Mouse (Mus musculus) frontal cortex, postnatal 14 days (tissue): Measurements from ENCODE around the gene Nap1l1.
A peak's percentile ranks its signal among the peaks of the same experiment; 100 is the strongest.
"Not testable (repeated sequence)": the region's sequence is repeated elsewhere in the genome, so short reads cannot be mapped to it uniquely, and the experiment has no call there.

Experiments
- DNase-seq, 2 experiments: peaks; one replicate each; pipeline ENCODE4 v3.0.0; 2022; ENCODE audit warnings: low spot score in 2 of 2

The Nap1l1 gene

DNA sequence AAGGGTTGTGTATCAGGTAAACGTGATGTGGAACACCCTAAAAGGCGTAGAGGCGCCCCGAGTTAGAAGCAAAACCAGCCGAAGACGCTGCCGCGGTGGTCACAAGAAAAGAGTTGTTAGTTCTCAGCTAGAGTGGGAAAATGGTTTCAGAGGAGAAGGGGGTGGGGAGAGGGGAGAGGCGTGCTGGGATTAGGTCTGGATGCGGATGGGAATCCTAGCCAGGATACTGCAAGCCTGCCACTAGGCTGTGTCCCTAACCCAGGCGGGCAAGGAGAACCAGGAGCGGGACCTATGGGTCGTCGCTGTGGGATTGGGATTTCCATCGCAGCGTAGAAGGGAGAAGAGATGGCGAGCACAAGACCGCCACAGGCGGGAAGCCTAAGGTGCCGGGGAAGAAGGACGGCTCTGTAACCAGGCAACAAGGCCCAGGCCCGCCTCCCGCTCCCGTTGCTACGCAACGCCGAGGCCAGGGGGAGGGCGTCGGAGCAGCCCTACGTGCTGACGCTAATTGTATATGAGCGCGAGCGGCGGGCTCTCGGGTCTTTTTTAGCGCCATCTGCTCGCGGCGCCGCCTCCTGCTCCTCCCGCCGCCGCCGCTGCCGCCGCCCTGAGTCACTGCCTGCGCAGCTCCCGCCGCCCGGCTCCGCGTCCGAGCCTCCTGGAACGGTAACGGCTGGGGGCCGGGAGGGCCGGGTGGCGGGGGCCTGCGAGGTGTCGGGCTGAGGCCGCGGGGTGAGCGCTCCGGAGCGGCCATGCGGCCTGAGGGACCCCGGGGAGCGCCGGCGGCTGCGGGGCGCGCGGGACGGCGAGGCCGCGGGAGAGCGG lies at the start of gene Nap1l1:
Nap1l1 (plus strand) TSS at position 538 of the 825 bp plus-strand sequence.
- DNase-seq = peak; percentile 95 to 96

DNA sequence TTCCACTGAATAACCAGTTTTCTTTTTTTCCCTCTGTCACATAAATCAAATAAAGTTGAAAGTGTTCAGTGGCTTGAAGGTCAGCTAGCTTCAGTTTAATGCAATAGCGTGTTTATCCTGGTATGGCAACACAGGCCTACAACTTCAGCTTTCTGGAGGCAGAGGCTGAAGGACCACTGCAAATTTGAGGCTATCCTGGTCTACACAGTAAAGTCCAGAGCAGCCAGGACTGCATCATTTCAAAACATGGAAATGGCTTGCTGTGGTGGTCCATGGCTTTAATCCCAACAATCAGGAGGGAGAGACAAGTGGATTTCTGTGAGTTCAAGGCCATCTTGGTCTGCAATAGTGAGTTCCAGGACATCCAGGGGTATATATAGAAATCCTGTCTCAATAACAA lies 46.5 kb upstream of the Nap1l1 start:
- DNase-seq = no peak

DNA sequence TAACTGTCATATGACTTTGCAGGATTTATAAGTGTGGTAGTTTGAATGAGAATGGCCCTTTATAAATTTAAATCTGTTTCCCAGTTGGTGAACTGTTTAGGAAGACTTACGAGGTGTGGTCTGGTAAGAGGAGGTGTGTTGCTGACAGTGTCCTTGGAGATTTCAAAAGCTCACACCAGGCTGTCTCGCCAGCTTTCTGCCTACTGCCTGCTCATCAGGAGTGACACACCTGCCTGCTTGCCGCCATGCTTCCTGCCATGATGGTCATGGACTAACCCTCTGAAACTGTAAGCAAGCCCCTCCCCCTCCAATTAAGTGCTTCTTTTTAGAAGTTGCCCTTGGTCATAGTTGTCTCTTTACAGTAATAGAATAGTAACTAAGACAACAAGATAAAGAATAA lies 39.5 kb upstream of the Nap1l1 start:
- DNase-seq = no peak

DNA sequence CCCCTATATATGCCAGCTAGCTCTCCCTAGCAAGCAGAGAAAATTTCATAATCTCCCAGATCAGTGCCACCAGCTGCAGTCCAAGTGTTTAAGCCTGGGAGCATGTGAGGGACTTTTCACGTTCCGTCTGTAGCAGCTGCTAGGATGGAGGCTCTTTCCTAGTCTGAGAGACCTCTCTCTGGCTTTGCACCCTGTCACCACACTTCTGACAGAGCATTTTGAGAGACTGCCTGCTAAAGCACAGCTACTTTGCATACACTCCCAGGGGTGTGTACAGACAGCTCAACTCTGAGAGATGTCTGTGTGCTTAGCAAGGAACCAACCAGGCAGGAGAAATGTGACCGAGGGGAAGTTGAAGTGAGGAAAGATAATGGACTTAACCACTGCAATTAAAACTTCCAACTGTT lies 32.0 kb upstream of the Nap1l1 start:
- no peak for DNase-seq

DNA sequence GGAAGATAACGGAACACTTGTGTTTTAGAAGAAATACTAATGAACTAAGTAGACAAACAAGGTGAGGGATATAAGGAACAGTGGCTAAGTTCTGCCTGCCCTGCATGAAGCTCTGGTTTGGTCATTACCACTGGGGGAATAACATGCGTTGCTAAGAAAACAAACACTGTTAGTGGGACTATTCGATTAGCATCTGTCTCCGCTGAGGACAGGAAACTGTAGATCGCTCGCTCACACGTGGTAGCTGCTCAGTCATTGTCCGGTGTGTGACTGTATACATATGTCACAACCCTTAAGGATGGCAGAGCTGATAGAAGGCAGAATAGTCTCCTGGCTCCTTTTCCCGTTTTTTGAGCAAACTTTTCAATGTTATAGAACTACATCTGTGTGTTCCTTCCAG lies 28.8 kb upstream of the Nap1l1 start:
- no peak for DNase-seq

DNA sequence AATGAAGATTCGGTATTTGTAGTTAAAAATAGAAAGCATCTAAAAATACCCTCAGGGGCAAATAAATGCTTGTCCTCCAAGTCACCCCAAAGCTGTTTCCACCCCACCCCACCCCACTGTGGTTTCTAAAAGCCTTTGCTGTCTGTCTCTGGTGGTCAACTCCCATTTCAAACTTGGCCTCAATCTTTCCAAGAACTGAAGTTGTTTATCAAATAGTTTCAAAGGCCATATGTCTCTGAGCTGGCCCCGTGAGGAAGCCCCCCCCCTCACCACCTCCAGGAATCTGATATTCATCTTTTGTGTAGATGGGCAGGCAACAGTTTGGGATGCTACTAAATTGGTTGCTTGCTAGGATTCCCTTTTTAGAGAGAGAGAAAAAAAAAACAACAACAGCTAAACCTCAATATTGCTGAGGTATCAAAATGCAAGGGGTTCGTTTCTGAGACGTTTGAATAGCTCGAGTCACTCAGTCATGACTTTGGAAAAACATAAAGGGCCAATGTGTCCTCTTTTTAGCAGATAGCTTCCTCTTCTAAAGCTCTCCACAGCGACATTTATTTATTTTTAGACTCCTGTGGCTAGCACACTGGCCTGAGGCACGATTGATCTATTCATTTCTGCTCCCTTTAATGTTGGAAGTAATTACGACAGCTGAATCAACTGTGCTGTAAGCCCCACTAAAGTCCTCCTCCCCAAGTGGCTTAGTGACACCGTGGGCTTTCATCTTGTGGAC lies 26.9 kb upstream of the Nap1l1 start:
- DNase-seq = no peak

DNA sequence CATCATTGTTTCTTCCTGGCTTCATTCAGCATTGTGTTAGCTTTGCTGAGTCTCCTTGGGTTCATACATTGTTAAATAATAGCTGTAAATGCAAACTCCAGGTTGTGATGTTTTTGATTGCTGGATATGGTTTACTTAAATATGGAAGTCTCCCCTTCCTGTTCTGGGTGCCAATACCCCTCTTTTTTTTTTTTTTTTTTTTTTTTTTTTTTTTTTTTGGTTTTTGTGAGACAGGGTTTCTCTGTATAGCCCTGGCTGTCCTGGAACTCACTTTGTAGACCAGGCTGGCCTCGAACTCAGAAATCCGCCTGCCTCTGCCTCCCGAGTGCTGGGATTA lies 26.4 kb upstream of the Nap1l1 start:
- DNase-seq = not testable (repeated sequence)

DNA sequence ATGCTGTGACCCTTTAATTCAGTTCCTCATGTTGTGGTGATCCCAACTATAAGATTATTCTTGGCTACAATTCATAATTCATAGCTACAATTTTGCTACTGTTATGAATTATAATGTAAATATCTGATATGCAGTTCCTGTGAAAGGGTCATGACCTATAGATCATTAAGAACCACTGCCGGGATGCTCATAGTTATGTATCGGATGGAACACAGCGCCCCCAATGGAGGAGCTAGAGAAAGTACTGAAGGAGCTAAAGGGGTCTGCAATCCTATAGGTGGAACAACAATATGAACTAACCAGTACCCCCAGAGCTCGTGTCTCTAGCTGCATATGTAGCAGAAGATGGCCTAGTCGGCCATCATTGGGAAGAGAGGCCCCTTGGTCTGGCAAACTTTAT lies 23.4 kb upstream of the Nap1l1 start:
- DNase-seq = not testable (repeated sequence)

DNA sequence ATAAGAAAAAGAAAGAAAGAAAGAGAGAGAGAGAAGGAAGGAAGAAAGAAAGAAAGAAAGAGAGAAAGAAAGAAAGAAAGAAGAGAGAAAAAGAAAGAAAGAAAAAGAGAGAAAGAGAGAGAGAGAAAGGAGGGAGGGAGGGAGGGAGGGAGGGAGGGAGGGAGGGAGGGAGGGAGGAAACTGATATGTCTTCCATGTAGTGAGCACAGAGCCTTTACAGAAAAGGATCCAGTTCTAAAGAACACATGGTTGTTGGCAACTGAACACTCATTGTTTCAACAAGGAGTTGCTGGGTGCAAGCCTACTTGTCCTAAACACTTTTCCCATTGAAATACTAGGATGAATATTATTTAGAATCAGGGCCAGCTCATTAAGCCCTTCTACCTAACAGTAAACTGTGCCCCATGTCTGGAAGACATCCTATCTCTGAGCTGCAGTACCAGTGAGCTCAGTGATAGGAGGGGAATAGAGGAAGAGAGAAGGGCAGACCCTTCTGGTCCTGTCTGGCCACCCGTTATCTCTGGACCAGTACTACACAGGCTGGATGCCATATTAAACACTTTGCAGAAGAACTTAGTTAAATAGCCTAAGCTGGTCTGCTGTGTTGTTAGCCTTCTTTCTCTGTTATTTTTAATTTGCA lies 21.2 kb upstream of the Nap1l1 start:
- no peak for DNase-seq

DNA sequence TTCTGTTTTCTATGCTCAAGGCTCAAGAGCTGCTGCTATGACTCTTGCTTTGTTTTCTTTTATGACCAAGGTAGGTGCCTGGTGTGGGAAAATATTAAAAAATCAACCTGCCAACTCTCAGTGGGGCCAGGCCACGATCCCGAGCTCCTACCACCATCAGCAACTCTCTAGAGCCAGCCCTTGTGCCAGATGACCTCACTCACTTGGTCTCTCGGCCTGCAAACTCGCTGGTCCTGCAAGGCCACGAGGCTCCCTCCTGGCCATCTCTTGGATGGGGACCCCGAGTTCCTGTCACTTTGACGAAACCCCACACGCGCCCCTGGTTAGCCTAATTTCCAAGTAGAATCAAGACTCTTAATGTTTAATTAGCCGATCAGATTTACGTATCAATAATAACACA lies 20.6 kb upstream of the Nap1l1 start:
- no peak for DNase-seq

DNA sequence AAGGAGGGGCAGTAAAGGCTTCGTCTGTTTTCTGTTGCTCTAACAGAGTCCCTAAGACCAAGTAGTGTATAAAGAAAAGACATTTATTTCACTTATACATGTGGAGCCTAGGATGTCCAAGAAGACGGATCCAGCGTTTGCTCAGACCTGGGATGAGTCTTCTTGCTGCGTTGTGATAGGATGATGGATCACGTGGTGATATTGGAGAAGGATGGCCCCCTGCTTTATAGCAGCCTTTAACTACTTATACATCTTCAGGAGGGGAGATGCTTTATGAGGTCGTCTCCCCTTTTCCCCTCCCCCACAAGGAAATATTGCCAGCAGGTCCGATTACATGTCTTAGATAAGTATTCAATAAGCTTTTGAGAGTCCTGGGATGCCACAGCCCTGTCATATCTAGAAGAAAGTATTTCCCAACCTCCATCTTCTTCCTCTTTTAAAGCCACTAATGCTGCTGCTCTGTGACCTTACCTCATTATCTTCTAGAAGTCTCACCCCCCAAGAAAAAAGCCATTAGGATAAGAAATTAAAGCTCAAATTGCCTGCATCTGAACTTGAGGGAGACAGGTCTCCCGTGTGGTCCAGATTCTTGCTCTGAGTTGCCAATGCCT lies 18.2 kb upstream of the Nap1l1 start:
- DNase-seq = no peak

DNA sequence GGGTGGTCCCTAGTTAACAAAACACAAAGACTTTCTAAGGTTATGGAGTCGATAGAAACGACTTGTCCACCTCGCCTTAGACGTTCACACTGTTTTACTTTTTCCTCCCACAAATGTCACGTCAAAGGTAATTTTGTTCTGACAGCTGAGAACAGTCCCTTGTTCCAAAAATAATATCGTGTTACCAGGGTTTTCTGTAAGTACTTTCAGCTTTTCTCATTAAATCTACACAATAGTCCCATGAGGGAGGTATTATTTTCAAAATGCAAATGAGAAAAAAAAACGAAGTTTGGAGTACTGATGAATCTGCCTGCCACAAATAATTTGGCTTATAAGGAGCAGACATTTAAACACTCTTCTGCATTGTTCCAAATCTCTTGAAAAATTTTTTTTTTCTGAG lies 14.9 kb upstream of the Nap1l1 start:
- no peak for DNase-seq

DNA sequence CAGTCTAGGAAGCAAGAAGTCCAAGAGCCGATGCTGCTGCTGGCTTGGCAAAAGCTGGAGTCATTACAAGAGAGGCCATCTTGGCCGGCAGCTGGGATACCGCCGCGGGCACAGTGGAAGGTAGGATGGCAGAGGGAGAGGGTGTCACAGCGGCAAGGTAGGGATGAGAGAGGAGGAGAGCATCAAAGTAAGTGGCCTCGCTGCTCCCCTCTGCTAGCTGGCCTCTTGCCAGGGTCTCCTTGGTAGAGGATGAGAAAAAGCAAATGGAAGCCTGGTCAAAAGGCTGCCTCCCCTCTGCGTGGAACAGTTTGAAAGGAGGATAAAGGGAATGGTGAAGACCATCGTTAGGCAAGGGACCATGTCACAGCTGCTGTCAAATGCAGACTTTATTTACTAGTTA lies 14.0 kb upstream of the Nap1l1 start:
- DNase-seq = no peak

DNA sequence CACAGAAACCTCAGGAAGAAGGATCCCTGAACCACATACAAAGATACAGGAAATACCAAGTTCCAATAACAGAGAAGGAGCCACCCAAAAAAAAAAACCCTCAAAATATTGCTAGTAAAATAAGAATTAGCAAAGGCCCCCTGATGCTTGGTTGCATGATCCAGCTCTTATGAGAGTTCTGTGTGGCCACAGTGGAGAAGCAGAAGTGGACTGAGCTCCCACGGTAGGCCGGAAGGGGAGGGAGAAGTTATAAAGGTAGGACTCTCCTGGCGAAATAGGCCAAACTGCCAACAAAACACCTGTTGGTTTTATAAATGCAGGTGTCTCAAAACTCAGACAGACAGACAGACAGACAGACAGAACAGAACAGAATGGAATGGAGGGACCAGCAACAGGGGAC lies 13.1 kb upstream of the Nap1l1 start:
- DNase-seq = no peak

DNA sequence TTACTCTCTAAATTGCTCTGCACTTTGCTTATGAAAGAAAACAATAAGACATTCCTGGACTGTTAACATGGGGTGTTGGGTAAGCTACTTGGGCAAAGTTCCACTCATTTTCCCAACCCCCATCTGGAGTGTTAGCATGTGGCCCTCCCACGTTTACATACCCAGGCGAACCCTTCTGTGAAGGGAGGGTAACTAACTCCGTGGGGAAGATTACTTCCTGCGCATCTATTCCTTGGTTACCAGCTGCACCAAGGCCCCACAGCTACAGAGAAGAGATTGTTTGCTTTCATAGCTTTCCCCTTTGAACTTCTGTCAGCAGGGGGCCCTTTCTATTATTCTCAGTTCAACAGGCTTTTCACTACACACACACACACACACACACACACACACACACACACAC lies 12.6 kb upstream of the Nap1l1 start:
- no peak for DNase-seq

DNA sequence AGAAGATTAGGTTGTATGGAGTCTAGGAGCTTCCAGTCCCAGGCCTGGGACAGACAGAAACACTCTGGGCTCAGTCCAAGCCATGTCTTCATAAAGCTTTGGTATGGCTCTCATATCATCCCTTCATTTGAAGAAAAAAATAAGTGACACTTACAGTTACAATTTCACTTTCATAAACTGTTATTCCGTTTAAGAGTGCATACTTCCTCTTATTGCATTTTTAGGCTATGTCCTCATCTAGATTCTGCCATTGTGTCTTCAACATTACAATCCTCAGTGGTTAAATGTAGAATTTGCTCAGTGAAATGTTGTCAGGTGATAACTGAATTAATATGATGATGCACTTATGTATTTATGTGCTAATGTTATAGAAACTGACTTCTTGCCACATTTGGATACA lies 8.2 kb upstream of the Nap1l1 start:
- DNase-seq = no peak

DNA sequence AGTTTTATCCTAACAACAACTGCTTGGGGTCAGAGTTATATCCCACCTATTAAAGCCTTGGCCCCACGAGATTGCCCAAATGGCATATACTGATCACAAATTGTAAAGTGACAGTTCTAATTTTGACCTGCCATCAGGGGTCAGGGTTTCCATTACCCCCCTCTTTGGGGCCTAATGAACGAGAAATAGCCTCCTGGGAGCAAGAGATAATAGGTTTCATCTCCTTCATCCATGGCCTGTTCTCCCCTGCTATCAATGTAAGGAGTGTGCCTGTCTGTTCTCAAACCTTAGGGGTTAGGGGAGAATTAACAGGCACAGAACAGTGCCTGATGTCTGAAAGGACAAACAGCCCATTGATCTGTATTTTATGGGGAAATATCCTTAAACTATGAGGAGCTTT lies 7.6 kb upstream of the Nap1l1 start:
- DNase-seq = no peak

DNA sequence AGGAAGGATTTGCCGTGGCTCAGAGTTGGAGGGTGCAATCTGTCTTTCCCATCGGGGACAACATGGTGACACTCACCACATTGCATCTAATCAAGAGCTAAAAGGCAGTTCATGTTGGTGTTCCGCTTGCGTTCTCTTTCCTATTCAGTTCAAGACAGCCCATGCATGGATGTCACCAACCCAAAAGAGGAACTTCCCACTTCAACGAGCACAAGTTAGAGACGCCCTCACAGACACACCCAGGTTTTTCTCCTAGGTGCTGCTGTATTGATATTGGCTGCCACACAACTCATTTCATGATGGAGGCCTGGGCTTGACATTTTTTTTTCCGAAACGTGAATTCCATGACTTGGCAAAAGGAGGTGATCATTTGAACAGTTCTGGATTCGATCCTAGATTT lies 1.9 kb upstream of the Nap1l1 start:
- DNase-seq = no peak

DNA sequence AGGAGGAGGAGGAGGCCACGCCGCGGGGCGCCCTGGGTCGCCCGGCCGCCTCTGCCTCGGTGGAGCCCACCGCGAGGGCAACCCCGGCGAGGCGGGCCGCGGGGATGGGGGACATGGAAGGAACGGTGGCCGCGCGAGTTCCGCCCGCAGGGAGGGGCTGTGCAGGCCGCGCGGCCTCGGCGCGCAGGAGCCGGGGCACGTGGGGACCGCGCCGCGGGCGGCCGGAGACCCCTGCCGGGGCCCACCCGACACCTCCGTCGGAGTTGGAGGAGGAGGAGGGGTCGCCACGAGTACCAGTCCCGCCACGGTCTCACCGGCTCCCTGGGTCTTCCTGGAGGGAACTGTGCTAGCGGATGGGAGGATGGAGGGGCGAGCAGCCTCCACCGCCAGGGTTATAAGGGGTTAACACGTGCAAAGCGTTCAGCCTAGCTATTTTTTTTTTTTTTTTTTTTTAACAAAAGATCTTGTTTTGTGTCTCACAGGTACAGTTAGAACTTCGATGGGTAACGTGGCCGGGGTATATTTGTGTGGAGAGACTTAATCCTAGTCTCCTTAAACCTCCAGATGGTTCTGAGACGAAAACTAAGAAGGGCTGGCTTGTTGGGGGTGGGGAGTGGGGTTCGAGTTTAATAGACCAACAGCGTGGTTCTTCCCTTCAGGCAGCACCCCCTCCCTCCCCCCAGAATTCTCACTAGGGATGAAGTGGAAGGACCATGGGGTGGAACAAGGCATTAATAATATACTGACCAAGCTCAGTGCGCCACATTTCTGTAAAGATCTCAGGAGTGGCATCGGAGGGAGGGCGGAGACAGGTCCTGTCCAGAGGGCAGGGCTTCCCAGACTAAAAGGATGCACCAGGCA lies 718 bp downstream of the Nap1l1 start:
- peak; percentile 33 to 40 for DNase-seq

DNA sequence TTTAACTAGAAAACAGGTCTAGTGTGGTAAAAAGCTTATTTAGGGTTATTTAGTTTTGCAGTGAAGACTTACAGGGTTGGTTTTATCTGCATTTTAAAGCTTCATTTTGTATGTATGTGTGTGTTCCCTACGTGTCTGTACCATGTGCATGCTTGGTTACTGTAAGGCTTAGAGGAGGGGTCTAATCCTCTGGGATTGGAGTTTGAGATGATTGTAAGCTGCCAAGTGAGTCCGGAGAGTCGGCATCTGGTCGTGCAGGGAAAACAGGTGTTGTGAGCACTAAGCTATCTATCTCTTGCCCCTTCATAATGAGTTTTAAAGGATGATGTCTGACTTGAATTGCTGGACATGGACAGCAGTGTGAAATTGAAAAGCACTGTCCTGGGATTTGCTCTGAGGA lies 3.3 kb downstream of the Nap1l1 start:
- no peak for DNase-seq

DNA sequence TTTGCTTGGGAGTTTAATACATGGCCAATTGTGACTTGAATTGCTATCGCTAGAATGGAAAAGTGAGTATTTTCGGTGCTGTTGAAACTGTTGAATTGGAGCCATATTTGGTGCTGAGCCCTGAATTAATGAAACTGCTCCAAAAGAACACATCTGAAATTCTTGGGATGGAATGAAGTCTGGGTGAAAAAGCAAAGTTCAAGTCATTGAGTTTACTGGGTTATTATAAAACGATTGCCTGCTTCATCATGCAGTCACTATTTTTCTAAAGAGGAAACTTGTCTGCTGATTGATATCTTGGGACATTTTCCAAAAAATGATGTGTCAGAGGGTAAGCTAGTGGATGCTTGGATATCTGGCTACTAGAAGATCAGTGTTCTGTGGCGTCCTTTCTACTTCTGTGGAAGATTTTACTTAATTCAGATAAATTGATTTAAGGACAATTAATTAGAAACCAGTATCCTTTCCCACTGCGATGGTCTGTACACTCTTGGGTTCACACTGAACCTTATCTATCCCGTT lies 4.0 kb downstream of the Nap1l1 start:
- no peak for DNase-seq
